Comparison of ENCODE assay signal across 2 mouse cellular contexts in the genomic region with DNA sequence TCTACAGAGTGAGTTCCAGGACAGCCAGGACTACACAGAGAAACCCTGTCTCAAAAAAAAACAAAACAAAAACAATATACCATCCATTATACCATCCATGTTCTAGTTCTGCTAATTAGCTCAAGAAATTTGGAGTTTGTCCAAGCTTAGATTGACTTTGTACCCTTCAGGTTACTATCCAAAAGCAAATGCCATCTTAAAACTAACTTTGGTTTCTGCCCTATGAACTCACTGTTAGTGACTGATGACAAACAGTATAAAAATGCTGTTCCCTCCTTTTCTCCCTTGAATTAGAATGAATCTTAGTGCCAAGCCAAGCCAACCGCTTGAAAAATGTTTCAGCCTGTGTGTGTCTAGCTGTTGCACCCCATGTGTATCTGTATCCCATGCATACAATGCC.
TF ChIP-seq lines count a peak whose summit lies in the region.

No protein-coding gene starts in this region.

TF ChIP-seq in CH12.LX, 34 proteins besides CTCF, POLR2A, EP300 and RAD21:
- TF ChIP-seq UBTF (IDR thresholded peaks at IDR 0.05; ENCODE audit: low read depth, low read length) (no peak), MAFK (IDR thresholded peaks at IDR 0.05; ENCODE audit: insufficient replicate concordance, low read length) (no peak), ETS1 (conservative IDR thresholded peaks at IDR 0.05; ENCODE audit: low read depth, low read length) (no peak), SIN3A (IDR thresholded peaks at IDR 0.05; ENCODE audit: low read length) (no peak), GABPA (IDR thresholded peaks at IDR 0.05; ENCODE audit: insufficient replicate concordance, low read depth, low read length) (no peak), SMC3 (IDR thresholded peaks at IDR 0.05; ENCODE audit: low read depth, low read length) (no peak), NRF1 (IDR thresholded peaks at IDR 0.05; ENCODE audit: low read depth, low read length) (no peak), ZMIZ1 (IDR thresholded peaks at IDR 0.05; ENCODE audit: low read depth, low read length) (no peak), BHLHE40 (IDR thresholded peaks at IDR 0.05; ENCODE audit: low read depth, low read length) (no peak), ELF1 (IDR thresholded peaks at IDR 0.05; ENCODE audit: low read depth, low read length) (no peak), ZKSCAN1 (IDR thresholded peaks at IDR 0.05; ENCODE audit: borderline replicate concordance, low read depth, low read length) (no peak)

TF ChIP-seq in MEL, 35 proteins besides CTCF, POLR2A, EP300 and RAD21:
- TF ChIP-seq KAT2A (conservative IDR thresholded peaks at IDR 0.05; ENCODE audit: low read depth, low read length) (no peak), POLR2AphosphoS2 (IDR thresholded peaks at IDR 0.05; ENCODE audit: low read length) (peak; percentile 46; the same call in 1 of the 2 replicates)
TF ChIP-seq in MEL: peak in this region for 1.
